Mouse (Mus musculus) adrenal gland, adult 18-20 months (tissue): ENCODE data around the gene Tmem255b. TPM values are rescaled to one million over a fixed set of nuclear protein-coding genes. Genes with fewer than 3 reads are reported as not detected.

Experiments
- DNase-seq, 2 experiments: peaks; one replicate each; pipeline ENCODE4 v3.0.0; 2021 to 2022; ENCODE audit warnings: low spot score in 2 of 2
- total RNA-seq, 2 experiments: library from RNA; stranded (reverse); gene quantifications; 1 replicate in 1 of 2; 2 replicates in 1 of 2; pipeline ENCODE4 v1.2.3; 2021

Tmem255b gene
- total RNA-seq, 2 experiments from 2014 or later: 1.3 to 1.7 TPM

GRCm38 (mm10) chr8:13442152-13442551 lies 7.2 kb downstream of the Tmem255b start:
- DNase-seq: no peak

DNA sequence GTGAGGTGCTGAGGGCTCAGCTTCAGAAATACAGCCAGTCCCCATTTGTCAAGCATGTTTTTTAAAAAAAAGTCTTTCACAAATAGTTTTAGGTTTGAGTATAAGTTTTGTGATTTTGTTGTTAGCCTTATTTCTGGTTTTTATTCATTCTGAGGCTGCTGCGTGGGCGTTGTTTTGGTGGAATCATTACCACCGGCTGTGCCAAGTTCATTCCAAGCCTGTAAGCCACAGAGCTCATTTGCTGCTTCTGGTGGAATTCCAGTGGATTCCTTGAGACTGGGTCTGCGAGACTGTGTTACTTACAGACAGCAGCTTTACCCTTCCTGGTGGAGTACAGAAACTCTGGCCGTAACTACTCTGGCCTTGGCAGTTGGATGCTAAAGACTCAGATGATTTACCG lies 11.5 kb downstream of the Tmem255b start:
- DNase-seq: no peak

DNA sequence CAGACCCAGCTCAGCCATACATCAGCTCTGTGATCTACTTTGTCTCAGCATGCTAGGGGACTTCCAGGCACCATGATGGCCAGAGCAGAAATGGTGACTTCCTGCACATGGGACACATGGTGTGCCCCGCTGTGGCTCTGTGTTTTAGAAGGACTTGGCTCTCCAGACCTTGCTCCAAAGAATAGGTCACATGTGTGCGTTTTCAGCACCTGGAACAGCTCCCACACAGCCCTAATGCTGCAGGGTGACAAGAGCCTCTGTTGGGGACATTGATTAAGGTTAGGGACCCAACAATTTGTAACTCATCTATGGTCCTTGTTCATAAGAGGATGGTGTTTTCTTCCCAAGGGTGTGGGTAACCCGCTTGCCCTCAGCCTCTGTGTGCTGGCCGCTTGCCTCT lies 13.2 kb downstream of the Tmem255b start:
- no peak for DNase-seq

DNA sequence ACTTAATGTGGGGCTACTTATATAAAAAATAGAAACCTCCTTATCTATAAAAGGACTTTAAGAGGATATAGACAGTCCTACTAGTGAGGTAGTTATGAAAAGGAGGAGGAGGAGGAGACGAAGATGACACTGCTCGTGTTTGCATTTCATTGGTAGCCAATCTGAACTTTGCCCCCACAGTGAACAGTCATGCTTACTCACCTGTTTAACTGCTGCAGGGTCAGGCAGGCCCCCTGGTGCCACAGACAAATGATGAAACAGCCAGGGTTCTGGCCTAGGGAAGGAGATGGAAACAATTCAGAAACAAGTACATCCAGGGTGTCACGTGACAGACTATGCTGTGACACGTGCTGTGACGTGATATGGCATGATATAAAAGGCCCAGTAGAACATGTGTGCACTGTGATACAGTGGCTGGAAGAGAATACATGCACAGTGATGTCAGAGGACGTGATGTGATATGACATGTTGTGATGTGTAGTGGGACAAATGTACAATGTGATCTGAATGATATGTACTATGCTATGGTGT lies 16.8 kb downstream of the Tmem255b start:
- no peak for DNase-seq

DNA sequence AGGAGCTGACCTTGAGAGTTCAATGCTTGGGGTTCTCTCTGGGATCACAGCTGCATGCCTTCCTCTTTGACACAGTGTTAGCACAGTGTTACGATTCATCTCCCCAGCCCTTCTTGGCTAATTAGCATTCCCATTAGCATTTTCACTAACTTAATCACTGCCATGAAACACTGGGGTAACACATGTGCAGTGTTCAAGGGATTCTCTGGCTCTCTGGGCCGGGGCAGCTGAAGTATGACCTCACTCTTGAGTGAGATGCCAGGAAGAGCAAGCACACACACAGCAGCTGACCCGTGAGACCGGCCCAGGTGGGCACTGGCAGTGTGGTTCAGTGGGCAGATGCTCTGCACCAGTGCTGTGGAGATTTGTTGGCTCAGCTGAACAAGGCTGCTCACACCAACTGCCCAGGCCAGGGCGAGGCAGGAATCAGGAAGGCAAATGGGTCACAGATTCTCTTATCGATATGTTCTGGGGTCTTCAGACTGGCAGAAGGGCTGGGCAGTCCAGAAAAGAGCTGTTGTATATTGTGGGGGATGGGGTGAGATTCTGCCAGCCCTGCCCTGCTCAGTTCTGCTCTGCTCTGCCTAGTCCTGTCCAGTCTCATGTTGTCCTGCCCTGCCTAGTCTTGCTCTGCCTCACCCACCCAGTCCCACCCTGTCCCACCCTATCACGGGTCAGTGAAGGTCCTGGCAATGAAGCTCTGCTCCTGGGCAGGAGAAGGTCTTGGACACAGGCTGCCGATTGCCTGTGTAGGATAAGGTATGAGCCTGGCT lies 19.5 kb downstream of the Tmem255b start:
- DNase-seq: no peak

DNA sequence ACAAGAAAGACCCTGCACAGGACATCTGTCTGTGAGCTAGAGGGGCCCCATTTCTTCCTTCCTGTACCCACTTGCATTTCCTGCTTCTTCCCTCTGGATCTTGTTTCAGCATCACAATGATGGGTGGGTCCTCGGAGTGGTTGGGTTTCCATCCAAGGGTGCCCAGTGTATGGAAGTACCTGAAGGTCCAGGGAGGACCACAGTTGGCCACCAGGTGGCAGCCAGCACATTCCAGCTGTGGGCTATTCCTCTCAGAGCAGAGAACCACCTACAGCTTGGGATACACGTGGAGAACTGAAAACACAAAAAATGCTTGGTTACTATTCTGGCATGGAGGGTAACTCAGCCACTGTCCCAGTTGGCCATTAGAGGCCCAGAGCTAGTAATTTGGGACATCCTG lies 20.3 kb downstream of the Tmem255b start:
- DNase-seq: peak; percentile 67 to 75

GRCm38 (mm10) chr8:13459431-13459830 lies 24.4 kb downstream of the Tmem255b start:
- no peak for DNase-seq

- peak in 1 of 2 experiments; percentile 46 for DNase-seq
These were observed 26.2 kb downstream of the Tmem255b start for GRCm38 (mm10) chr8:13461085-13461765.

DNA sequence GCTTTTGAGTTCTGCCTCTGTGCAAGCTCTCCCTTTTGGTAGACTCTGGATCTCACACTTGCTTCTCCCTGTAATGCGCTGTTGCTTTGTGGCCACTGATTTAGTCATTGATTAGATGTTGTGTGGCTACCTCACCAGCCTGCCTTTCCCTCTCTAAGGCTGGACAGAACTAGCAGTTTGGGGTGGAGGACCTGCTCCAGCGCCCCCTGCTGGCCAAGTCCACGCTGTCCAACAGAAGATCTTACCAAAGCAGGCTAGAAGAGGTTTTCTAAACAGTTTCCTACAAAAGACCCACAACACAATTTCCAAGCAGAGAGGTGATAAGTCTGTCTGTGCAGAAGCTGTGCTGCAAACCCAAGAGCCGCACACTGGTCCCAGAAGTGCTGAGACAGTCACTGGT lies 26.9 kb downstream of the Tmem255b start:
- peak; percentile 74 to 80 for DNase-seq

GRCm38 (mm10) chr8:13462392-13462791 lies 27.4 kb downstream of the Tmem255b start:
- peak; percentile 70 to 77 for DNase-seq

DNA sequence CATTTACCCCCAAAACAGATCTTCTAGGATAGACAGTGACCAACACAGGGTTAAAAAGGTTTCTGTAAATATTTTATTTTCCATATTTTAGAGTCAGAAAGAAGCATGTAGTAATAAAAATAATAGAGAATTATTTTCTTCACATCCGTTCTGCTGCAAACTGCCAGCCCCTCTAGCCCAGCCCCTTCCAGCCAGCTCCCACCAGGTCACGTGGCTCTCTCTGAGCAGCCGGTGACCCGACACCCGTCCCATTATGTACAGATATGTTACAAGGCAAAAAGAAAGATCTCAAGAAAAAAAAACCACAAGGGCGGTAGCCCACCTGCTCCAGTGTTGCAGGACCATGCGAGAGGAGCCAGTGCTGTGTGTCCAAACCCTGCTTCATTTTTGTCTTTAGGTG lies 30.3 kb downstream of the Tmem255b start:
- no peak for DNase-seq

- DNase-seq: no peak
These were observed 32.0 kb downstream of the Tmem255b start for GRCm38 (mm10) chr8:13466989-13467388.

DNA sequence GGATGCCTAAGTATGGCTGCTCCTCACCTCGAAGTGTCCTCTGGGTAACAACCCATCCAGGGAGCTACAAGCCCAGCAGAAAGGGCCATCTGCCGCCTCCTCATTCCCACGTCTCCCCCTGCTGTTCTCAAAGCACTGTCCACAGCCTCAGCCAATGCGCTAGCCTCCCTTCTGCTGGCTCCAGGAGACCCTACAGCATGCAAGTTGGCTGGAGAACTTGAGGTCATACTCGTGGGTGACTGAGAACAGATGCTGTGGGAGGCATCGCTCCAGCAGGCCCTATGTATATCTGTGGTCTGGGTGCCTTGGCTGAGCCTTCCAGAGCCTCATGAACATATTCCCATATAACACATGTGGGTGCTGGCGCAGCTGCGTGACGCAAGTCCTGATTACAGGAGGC lies 33.7 kb downstream of the Tmem255b start:
- no peak for DNase-seq

- DNase-seq: no peak
These were observed 36.5 kb downstream of the Tmem255b start for GRCm38 (mm10) chr8:13471484-13471883.

GRCm38 (mm10) chr8:13472284-13472683 lies 37.3 kb downstream of the Tmem255b start:
- no peak for DNase-seq

DNA sequence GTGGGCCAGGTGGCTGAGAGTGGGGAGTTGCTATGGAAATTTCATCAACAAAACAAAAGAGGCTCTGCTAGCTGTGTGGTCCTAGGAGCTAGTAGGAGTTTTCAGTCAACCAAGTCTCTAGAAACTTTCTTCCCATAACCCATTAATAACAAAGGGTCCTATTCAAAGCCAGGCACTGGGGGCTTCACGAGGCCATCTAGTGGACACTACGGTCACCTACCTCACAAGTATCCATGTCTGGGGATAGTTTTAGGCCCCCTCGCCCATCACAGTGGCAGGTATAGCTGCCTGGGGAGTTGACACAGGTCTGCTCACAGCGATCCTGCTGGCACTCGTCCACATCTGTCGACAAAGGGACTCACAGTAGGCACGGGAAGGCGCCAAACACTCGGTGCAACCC lies 40.9 kb downstream of the Tmem255b start:
- no peak for DNase-seq

DNA sequence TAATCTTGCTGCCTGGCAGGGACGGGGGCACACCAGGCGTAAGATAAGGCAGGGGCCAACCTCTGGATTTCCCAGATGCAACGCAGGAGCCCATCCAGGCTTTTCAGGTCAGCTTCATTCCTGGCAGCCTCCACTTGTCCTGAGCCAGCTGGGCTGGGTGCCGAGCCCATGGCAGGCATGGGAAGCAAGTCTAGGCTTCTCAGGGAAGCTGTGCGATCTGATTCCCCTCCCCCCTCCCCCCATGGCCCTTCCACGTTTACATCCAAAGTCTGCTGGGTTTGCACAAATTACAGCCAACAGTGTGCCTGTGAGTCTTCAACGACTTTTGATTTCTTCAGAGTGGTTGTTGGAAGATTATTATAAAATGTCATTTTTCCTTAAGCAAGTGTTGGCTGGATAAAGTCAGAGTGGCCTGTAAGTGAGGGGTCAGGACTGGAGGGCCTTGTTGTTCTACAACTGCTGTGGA lies 46.1 kb downstream of the Tmem255b start:
- DNase-seq: no peak

DNA sequence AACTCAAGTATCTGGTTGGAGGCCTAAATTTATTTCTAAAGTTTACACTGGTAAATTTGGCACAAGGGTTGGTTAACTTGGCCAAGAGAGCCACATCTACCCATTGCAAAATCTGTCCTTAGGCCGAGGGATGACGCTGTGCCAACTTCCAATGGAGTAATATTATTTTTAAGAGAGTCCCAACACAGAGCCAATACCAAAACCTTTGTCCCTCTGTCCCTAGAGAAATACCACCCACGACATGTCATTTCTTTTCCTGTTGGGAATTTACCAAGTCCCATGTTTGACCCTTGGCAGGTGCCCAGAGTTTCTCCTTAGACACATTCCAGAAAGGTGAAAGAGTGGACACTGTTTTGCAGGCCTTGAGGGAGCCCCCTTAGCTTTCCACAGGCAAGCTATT lies 46.6 kb downstream of the Tmem255b start:
- DNase-seq: no peak

GRCm38 (mm10) chr8:13482101-13482801 lies 47.3 kb downstream of the Tmem255b start:
- no peak for DNase-seq

DNA sequence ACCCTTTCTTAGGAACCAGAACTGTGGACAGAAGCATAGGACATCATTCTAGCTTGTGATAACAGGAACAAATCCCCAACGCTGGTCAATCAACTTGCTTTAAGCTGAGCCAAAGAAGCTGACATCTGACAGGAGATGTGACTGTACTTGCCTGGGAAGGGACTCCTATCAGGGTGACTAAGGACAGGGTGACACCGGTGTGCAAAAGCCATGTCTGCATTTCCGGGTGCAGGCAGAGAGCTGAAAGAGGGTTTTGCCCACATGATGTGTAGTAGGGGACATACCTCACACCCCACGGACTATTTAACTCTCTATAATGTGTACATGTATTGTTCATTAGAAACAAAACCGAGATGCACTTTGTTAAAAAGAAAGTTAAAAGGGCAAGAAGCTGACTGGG lies 48.2 kb downstream of the Tmem255b start:
- no peak for DNase-seq

DNA sequence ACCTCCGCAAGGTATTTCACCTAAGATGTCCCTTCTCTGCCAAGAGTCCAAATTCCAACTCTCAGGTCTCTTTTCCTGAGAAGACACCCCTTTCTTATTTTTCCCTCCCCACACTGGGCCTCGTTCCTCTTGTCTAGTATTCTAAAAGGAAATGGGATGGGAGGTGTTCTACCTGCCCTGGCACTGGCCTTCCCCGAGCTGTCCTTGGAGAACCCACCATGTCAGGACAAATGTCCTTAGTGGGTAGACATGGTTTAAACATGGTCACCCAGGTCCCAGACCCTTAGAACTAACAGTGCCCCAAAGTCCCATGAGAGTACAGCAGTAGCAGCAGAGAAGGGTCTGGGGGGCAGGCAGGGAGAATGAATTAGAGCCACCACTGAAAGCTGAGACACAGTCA lies 54.4 kb downstream of the Tmem255b start:
- no peak for DNase-seq
